Mouse (Mus musculus): ENCODE results near the gene Gm34302. TPM values are rescaled to one million over a fixed set of nuclear protein-coding genes. Genes with fewer than 3 reads are reported as not detected.
"Not testable (repeated sequence)": the region's sequence is repeated elsewhere in the genome, so short reads cannot be mapped to it uniquely, and the experiment has no call there.

The Gm34302 gene
- total RNA-seq (2021): 100 to 1,000 TPM; 485 to 551 TPM

- intact Hi-C loops (cut with DNase I): loop anchor here (2.0 kb wide), 1 partner anchor 67 kb away; no protein-coding TSS in a partner anchor
- no peak for DNase-seq (ENCODE audit: low spot score)
These were observed at the start of gene Gm34302 for GRCm38 (mm10) chr3:63483726-63484125. Gene Gm34302 (minus strand): TSS chr3:63483879.

GRCm38 (mm10) chr3:63531847-63532246, 48.2 kb upstream of the Gm34302 start:
- DNase-seq (ENCODE audit: low spot score): no peak
- intact Hi-C loops (cut with DNase I): no loop called here

DNA sequence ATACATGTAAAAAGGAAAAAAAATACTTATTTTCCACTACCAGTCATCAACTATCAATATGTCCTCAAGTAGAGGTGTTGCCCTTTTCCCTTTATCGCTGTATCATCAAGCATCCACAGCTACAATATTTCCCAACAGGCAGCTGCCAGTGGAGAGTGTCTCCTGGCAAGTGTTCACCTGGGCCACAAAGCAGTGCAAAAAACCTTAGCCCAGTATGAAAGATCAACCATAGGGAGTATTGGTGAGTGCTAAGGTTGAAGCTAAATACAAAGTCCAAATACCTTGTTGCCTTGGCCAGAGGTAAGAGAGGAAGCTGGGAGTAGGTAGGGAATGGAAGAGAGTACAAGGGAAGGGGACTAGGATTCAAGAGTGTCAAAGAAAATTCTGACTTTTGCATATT, 34.0 kb upstream of the Gm34302 start:
- intact Hi-C loops (cut with DNase I): no loop called here
- no peak for DNase-seq (ENCODE audit: low spot score)

DNA sequence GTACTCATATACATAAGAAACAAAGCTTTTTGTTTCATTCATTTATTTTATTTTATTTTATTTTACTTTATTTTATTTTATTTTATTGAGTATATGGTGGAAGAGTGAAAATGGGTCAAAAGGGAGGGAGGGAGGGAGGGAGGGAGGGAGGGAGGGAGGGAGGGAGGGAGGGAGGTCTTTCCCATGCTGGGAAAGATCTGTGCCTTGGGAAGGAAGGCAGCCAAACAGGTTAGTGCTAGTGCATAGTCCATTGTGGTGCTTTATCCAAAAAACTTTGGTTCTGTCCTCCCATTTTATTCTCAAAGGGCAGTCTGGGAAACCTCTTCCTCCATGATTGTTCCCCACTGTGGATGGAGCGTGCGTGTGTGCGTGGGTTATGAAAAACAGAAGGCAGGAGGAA, 32.6 kb upstream of the Gm34302 start:
- DNase-seq (ENCODE audit: low spot score); intact Hi-C loops (cut with DNase I): not testable (repeated sequence)

DNA sequence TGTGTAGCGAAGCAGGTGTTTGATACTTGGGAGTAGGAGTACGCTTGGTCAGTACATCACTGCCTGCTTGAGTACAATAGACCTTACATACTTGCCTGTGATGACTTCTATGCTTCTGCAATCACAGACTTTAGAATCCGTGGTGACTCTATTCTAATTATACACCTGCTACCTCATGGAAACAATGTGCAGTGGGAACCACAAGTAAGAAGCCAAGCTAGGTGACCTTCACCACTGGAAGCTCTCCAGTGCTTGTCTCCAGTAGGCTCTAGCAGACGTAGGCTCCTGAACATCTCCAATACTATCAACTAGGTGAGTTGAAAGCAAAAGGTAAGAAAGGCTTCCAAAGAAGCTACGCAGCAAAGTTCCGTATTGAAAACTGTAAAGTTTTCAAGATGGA, 27.6 kb upstream of the Gm34302 start:
- intact Hi-C loops (cut with DNase I): no loop called here
- DNase-seq (ENCODE audit: low spot score): no peak

- intact Hi-C loops (cut with DNase I): no loop called here
- no peak for DNase-seq (ENCODE audit: low spot score)
These were observed 25.8 kb upstream of the Gm34302 start for GRCm38 (mm10) chr3:63509484-63509883.

GRCm38 (mm10) chr3:63508924-63509323, 25.2 kb upstream of the Gm34302 start:
- intact Hi-C loops (cut with DNase I): no loop called here
- DNase-seq (ENCODE audit: low spot score): no peak

DNA sequence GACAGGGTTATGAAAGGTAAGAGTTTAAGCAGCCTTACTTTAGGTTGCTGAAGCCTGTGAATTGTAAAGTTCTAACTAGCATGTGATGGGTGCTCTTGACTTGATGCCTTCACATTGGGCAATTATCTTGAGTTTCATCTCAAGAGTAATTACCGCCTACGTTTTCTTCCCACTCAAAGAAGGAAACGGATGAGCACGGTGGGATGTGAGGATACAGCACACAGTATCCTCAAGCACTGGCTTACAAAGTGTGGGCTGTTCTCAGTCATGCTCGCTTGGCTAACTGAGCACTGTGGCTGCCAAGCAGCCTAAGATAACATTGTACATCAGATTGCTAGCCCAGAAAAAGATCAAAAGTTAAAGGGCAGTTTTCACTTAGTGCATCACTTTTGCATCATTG, 20.8 kb upstream of the Gm34302 start:
- no peak for DNase-seq (ENCODE audit: low spot score)
- intact Hi-C loops (cut with DNase I): no loop called here

DNA sequence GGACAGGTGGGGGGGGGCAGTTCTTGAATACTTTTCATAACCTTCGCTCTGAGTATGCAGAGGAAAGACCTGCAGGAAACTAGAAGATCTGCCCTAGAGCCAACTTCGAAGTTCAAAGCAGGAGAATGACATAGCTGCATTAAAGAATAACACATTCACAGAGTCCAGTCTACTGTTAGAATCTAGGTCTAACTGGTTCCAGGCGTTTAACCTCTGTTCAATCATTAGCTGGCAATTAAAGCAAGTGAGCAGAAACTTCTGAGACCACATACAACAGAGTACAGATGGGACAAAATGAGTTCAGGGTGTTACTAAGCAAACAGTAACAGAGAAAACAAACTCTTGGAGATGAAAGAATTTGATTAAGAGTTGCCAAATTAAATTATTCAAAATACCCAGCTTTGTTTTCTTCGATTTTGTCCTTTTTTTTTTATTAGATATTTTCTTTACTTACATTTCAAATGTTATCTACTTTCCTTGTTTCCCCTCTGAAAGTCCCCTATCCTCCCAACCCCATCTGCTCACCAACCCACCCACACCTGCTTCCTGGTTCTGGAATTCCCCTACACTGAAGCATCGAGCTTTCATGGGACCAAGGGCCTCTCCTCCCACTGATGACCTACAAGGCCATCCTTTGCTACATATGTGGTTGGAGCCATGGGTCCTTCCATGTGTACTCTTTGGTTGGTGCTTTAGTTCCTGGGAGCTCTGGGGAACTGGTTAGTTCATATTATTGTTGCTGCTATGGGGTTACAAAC, 11.1 kb upstream of the Gm34302 start:
- intact Hi-C loops (cut with DNase I): no loop called here
- DNase-seq (ENCODE audit: low spot score): no peak

DNA sequence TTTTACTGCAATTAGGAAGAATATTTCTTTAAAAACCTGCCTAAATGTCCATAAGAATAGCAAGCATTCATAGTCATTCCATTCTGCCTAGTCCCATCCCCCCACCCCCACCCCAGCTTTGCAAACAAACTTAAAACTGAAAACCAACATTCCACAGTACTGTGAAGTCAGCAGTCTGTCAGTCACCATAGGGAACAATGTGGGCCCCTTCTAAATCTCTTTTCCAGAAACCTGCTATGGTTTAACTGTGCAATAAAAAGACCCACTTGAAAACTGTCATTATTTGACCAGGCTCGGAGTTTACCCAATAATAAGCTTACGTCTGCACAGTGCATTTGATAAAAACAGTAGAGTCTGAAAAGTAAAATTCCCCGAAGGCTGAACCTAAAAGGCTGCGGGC, 9.9 kb upstream of the Gm34302 start:
- intact Hi-C loops (cut with DNase I): no loop called here
- no peak for DNase-seq (ENCODE audit: low spot score)

DNA sequence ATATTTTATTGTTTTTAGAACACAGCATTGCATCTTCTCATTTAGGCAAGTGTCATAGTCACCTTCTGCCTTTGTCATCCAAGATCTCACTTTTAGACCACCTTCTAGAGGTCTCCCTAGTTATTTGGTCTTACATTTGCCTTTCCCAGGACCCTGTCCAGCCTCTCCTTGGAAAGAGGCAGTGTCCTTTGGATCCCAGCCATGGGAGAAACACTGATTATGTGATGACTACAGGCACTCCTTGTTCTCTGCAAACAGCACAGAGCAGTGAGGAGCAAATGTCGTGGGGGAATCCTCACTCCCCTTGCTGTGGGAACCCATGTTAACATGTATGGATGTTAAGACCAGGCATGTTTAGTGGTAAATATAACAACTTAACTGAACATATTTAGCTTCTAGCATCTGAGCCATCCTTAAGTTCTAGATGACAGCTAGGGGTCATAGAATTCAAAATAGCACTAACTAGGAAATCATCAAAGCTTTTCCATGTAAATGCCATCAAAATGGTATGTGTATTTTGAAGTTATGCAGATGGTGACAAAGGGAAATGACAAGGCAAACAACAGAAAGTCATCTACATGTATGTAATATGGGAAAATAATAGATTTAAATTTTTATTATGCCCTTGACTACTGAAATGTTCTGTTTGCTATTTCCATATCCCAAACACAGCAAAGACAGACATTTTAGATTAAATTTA, 43.1 kb downstream of the Gm34302 start:
- DNase-seq (ENCODE audit: low spot score): peak; percentile 31
- intact Hi-C loops (cut with DNase I): no loop called here

DNA sequence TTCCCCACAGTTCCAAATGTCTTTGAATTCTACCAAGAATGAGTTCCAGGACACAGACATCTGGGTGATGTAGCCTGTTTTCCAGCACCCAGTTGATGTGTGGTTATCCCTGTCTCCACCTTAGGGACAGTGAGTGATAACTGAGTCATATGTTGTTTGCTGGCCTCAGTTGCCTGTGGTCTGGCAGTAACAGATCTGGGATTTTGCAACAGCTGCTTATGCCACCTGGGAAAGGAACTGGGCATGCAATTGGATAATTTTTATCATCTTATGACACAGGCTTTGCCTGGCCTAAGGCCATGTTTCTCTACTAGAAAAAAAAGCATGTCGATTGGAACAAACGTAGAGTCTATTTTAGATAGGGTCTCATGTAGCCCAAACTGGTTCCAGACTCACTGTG, 43.9 kb downstream of the Gm34302 start:
- intact Hi-C loops (cut with DNase I): no loop called here
- DNase-seq (ENCODE audit: low spot score): peak; percentile 49

DNA sequence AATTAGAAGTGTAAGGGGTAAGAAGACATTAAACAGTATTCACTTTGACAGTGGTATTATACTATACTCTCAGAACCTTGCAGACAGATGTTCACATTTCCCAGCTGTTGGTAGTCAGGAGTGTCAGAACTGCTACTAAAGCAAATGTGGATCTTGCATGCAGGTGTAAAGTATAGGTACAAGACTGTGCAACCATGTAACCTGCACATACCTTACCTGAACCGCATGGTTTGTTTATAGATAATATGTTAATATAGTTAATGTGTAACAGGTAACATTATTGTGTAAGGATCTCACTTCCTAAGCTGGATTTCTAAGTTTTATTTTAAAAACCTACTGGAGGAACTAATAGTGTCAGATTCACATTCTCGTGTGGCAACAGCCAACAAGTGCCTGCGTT, 44.8 kb downstream of the Gm34302 start:
- intact Hi-C loops (cut with DNase I): no loop called here
- DNase-seq (ENCODE audit: low spot score): no peak

Other genes with a start within 250 kb of the Gm34302 start
- gene Mme, start 242.3 kb downstream of the Gm34302 start, total RNA-seq (2021): 10 to 100 TPM; 12.1 to 14.0 TPM

Measured in heart, postnatal 25 days (tissue).